Mouse (Mus musculus) retina, postnatal 7 days (tissue): ENCODE measurements at regions not wholly inside any gene's neighbourhood (a gene's known extent, or its start where the extent isn't known, plus 50 kb on each side); places are given as distances from the start of the nearest gene placed in this dataset.
"Not testable (repeated sequence)": the region's sequence is repeated elsewhere in the genome, so short reads cannot be mapped to it uniquely, and the experiment has no call there.

ENCODE experiments used
- DNase-seq: peaks from one replicate; pipeline ENCODE4 v3.0.0-alpha.2; 2012; ENCODE audit warnings: low read depth, low spot score

- DNase-seq: no peak
Observed at GRCm38 (mm10) chr8:34651750-34652149, 540.2 kb upstream of the Gm10131 start.

- not testable (repeated sequence) for DNase-seq
Observed at GRCm38 (mm10) chr8:34628221-34628620, 516.7 kb upstream of the Gm10131 start.

GRCm38 (mm10) chr8:34625670-34626069 is 514.1 kb upstream of the Gm10131 start:
- DNase-seq: no peak

GRCm38 (mm10) chr8:34623783-34624182 is 512.2 kb upstream of the Gm10131 start:
- DNase-seq: no peak

GRCm38 (mm10) chr8:34622177-34623114 is 510.9 kb upstream of the Gm10131 start:
- DNase-seq: no peak

- DNase-seq: no peak
Observed at GRCm38 (mm10) chr8:34618046-34618445, 506.5 kb upstream of the Gm10131 start.

GRCm38 (mm10) chr8:34614987-34615386 is 503.4 kb upstream of the Gm10131 start:
- DNase-seq: no peak

- no peak for DNase-seq
Observed at GRCm38 (mm10) chr8:34614031-34614526, 502.5 kb upstream of the Gm10131 start.

GRCm38 (mm10) chr8:34613138-34613537 is 501.6 kb upstream of the Gm10131 start:
- no peak for DNase-seq

- DNase-seq: no peak
Observed at GRCm38 (mm10) chr8:34612396-34612795, 500.9 kb upstream of the Gm10131 start.

- DNase-seq: no peak
Observed at GRCm38 (mm10) chr8:34610186-34610585, 498.6 kb upstream of the Gm10131 start.

- DNase-seq: no peak
Observed at GRCm38 (mm10) chr8:34607426-34607825, 495.9 kb upstream of the Gm10131 start.

GRCm38 (mm10) chr8:34605031-34605430 is 493.5 kb upstream of the Gm10131 start:
- DNase-seq: no peak

GRCm38 (mm10) chr8:34604581-34604980 is 493.0 kb upstream of the Gm10131 start:
- DNase-seq: no peak

- DNase-seq: no peak
Observed at GRCm38 (mm10) chr8:34601426-34601953, 490.0 kb upstream of the Gm10131 start.

- DNase-seq: no peak
Observed at GRCm38 (mm10) chr8:34600880-34601279, 489.3 kb upstream of the Gm10131 start.

- DNase-seq: no peak
Observed at GRCm38 (mm10) chr8:34596593-34596992, 485.1 kb upstream of the Gm10131 start.

- no peak for DNase-seq
Observed at GRCm38 (mm10) chr8:34590976-34591749, 479.6 kb upstream of the Gm10131 start.

GRCm38 (mm10) chr8:34578043-34578442 is 466.5 kb upstream of the Gm10131 start:
- DNase-seq: no peak

GRCm38 (mm10) chr8:34574009-34574408 is 462.5 kb upstream of the Gm10131 start:
- DNase-seq: no peak

- DNase-seq: no peak
Observed at GRCm38 (mm10) chr8:34573007-34573881, 461.7 kb upstream of the Gm10131 start.
